Mouse (Mus musculus) subcutaneous adipose tissue, adult 2 months (tissue): Measurements from ENCODE around the gene Tmem212. TPM values are rescaled to one million over a fixed set of nuclear protein-coding genes. Genes with fewer than 3 reads are reported as not detected.

Source experiments
- polyA plus RNA-seq: library from polyadenylated mRNA; depleted of rRNA; stranded (reverse); fragments of >200 nt; gene quantifications from 2 replicates; pipeline ENCODE4 v1.2.3, GENCODE M21; 2012; ENCODE audit warnings: low replicate concordance; rRNA removed

Gene Tmem212
- polyA plus RNA-seq: 0.26 TPM in 1 of 2 replicates, not detected in the other

GRCm38 (mm10) chr3:27896318-27896892 is at the start of gene Tmem212:
Gene Tmem212 (minus strand): TSS chr3:27896368.

GRCm38 (mm10) chr3:27938381-27939323 is 42.5 kb upstream of the Tmem212 start, which contains the start of gene Pld1:
Gene Pld1 (plus strand): TSS chr3:27938695.

Other genes with a start within 250 kb of the Tmem212 start
- gene Fndc3b, start 185.1 kb downstream of the Tmem212 start, polyA plus RNA-seq: 31.2 and 32.8 TPM in 2 replicates
- 6.5 and 8.9 TPM in 2 replicates for gene Pld1, start 42.3 kb upstream of the Tmem212 start, polyA plus RNA-seq